In genomic region chr15:79847100-79847499, GRCm38 (mm10) we compare ENCODE assay signal across 11 mouse cellular contexts. TPM values are rescaled to one million over a fixed set of nuclear protein-coding genes. Genes with fewer than 3 reads are reported as not detected.
DNase-seq lines count a peak whose midpoint lies in the region; ATAC-seq and TF ChIP-seq lines count a peak whose summit lies in the region.
"Had no signal": no experiment of that assay in that cellular context is flagged by ENCODE, and none has a peak within 500 bp of the region (broad histone marks: within the 10 kb centered on the region; RNA-seq: fewer than 3 reads in every experiment).

No protein-coding gene starts in this region.

- no peaks in the 10 kb centered on the region for H3K9me3 ChIP-seq in kidney, embryonic 15.5 days (replicated peaks)
- peaks cover 7% of the 10 kb centered on the region; the same call in 1 of the 2 replicates for H3K9me3 ChIP-seq in E14TG2a.4 (ENCODE audit: low read length)
- H3K9me3 ChIP-seq in embryonic facial prominence, embryonic 14.5 days (ENCODE audit: control insufficient read depth, low read length): no peaks in the 10 kb centered on the region
- no peaks in the 10 kb centered on the region for H3K9me3 ChIP-seq in hindbrain, embryonic 13.5 days
- no peaks in the 10 kb centered on the region for H3K9me3 ChIP-seq in liver, embryonic 11.5 days (ENCODE audit: control insufficient read depth, low read length)

- 0 out of 2 replicates have a peak overlapping the region, but pooled peaks have one; percentile 11 for H3K27ac ChIP-seq in kidney, embryonic 15.5 days
- H3K27ac ChIP-seq in embryonic facial prominence, embryonic 14.5 days (replicated peaks; ENCODE audit: low read depth, low read length): peak overlapping the region; percentile 63
- H3K27ac ChIP-seq in hindbrain, embryonic 13.5 days: peak overlapping the region; percentile 18; the same call in 1 of the 2 replicates
- no peak overlapping the region for H3K27ac ChIP-seq in liver, embryonic 11.5 days (ENCODE audit: low read depth, low read length)
- H3K27ac ChIP-seq: liver, embryonic 13.5 days had no signal

- no peak overlapping the region for H3K4me3 ChIP-seq in kidney, embryonic 15.5 days (replicated peaks)
- H3K4me3 ChIP-seq in E14TG2a.4 (replicated peaks; ENCODE audit: low read length): peak overlapping the region; percentile 79
- no peak overlapping the region for H3K4me3 ChIP-seq in embryonic facial prominence, embryonic 14.5 days (ENCODE audit: low read depth, low read length)
- H3K4me3 ChIP-seq in hindbrain, embryonic 13.5 days: no peak overlapping the region
- H3K4me3 ChIP-seq in liver, embryonic 11.5 days (ENCODE audit: low read depth, low read length): no peak overlapping the region
- H3K4me3 ChIP-seq: erythroblast, embryonic 14.5 days; liver, embryonic 13.5 days had no signal

- DNase-seq in kidney, adult 9 months: no peak
- DNase-seq in embryonic facial prominence, embryonic 14.5 days (ENCODE audit: low spot score): peak; percentile 84
- DNase-seq in liver, embryonic 11.5 days (ENCODE audit: low spot score): no peak
- no peak for DNase-seq in spleen, adult 18-20 months
- DNase-seq in T-cell, adult 2 months (ENCODE audit: low spot score): no peak
- DNase-seq: liver, embryonic 13.5 days had no signal

- H3K4me2 ChIP-seq in kidney, embryonic 15.5 days: no peak overlapping the region
- 0 out of 2 replicates have a peak overlapping the region, but pooled peaks have one; percentile 4 for H3K4me2 ChIP-seq in embryonic facial prominence, embryonic 14.5 days (ENCODE audit: low read depth, low read length)
- no peak overlapping the region for H3K4me2 ChIP-seq in hindbrain, embryonic 13.5 days
- no peak overlapping the region for H3K4me2 ChIP-seq in liver, embryonic 11.5 days
- H3K4me2 ChIP-seq: liver, embryonic 13.5 days had no signal

- WGBS in kidney, embryonic 15.5 days: 30% methylated on average over 5 of the region's 5 CpGs
- WGBS in embryonic facial prominence, embryonic 14.5 days: 16% methylated on average over 5 of the region's 5 CpGs
- WGBS in hindbrain, embryonic 13.5 days: 21% methylated on average over 5 of the region's 5 CpGs
- WGBS in liver, embryonic 11.5 days: 27% methylated on average over 5 of the region's 5 CpGs

- H3K9ac ChIP-seq in kidney, embryonic 15.5 days: no peak overlapping the region
- H3K9ac ChIP-seq in embryonic facial prominence, embryonic 14.5 days (ENCODE audit: low read depth, low read length): no peak overlapping the region
- H3K9ac ChIP-seq in hindbrain, embryonic 13.5 days: no peak overlapping the region
- H3K9ac ChIP-seq in liver, embryonic 11.5 days (ENCODE audit: low read depth, low read length): no peak overlapping the region
- H3K9ac ChIP-seq: liver, embryonic 13.5 days had no signal

- H3K4me1 ChIP-seq in kidney, embryonic 15.5 days: peaks cover 12% of the 10 kb centered on the region
- H3K4me1 ChIP-seq in E14TG2a.4 (replicated peaks; ENCODE audit: low read depth, low read length): peaks cover 76% of the 10 kb centered on the region
- peaks cover 15% of the 10 kb centered on the region for H3K4me1 ChIP-seq in embryonic facial prominence, embryonic 14.5 days (ENCODE audit: control insufficient read depth, insufficient read depth, low read length)
- H3K4me1 ChIP-seq in hindbrain, embryonic 13.5 days (replicated peaks): peaks cover 8% of the 10 kb centered on the region
- H3K4me1 ChIP-seq in liver, embryonic 11.5 days (replicated peaks; ENCODE audit: control insufficient read depth, insufficient read depth, low read length): no peaks in the 10 kb centered on the region
- H3K4me1 ChIP-seq: liver, embryonic 13.5 days had no signal

- no peak for TF ChIP-seq CTCF in E14TG2a.4 (conservative IDR thresholded peaks at IDR 0.05; ENCODE audit: low read length)

- H3K27me3 ChIP-seq in kidney, embryonic 15.5 days: no peaks in the 10 kb centered on the region
- H3K27me3 ChIP-seq in E14TG2a.4 (ENCODE audit: insufficient read depth, low read length): no peaks in the 10 kb centered on the region
- no peaks in the 10 kb centered on the region for H3K27me3 ChIP-seq in embryonic facial prominence, embryonic 14.5 days (replicated peaks; ENCODE audit: control insufficient read depth, insufficient read depth, low read length)
- H3K27me3 ChIP-seq in hindbrain, embryonic 13.5 days: no peaks in the 10 kb centered on the region
- peaks cover 2% of the 10 kb centered on the region; the same call in 1 of the 2 replicates for H3K27me3 ChIP-seq in liver, embryonic 11.5 days (replicated peaks; ENCODE audit: control insufficient read depth, insufficient read depth, low read length)

- peak; percentile 58; the same call in 1 of the 2 replicates for ATAC-seq in kidney, embryonic 15.5 days (replicated peaks; ENCODE audit: low FRiP score)
- ATAC-seq in embryonic facial prominence, embryonic 14.5 days (ENCODE audit: low read depth): peak; percentile 87
- ATAC-seq in hindbrain, embryonic 13.5 days (ENCODE audit: low FRiP score): no peak
- ATAC-seq in liver, embryonic 11.5 days (replicated peaks; ENCODE audit: low FRiP score): no peak
- ATAC-seq: Patski had no signal

- no peaks in the 10 kb centered on the region for H3K36me3 ChIP-seq in kidney, embryonic 15.5 days
- peaks cover 49% of the 10 kb centered on the region for H3K36me3 ChIP-seq in E14TG2a.4 (ENCODE audit: insufficient read depth, low read length)
- H3K36me3 ChIP-seq in embryonic facial prominence, embryonic 14.5 days (ENCODE audit: control insufficient read depth, insufficient read depth, low read length): no peaks in the 10 kb centered on the region
- H3K36me3 ChIP-seq in hindbrain, embryonic 13.5 days: no peaks in the 10 kb centered on the region
- no peaks in the 10 kb centered on the region for H3K36me3 ChIP-seq in liver, embryonic 11.5 days (ENCODE audit: control insufficient read depth, insufficient read depth, low read length)
- H3K36me3 ChIP-seq: liver, embryonic 13.5 days had no signal

RNA-seq across cellular contexts. Expression of gene Cbx6, which starts 12.6 kb away (rescaled TPM):
- polyA plus RNA-seq in kidney, embryonic 15.5 days (2015; fragmentation: Nextera tagmentation; extraction: Ambion mirVana): 45.5 and 50.4 TPM in 2 replicates
- 50.2 and 54.4 TPM in 2 replicates for polyA plus RNA-seq in embryonic facial prominence, embryonic 14.5 days (2014; fragmentation: Nextera tagmentation; extraction: Ambion mirVana)
- 50.2 and 52.6 TPM in 2 replicates for polyA plus RNA-seq in hindbrain, embryonic 13.5 days (2015; fragmentation: Nextera tagmentation; extraction: Ambion mirVana)
- 16.3 and 16.8 TPM in 2 replicates for polyA plus RNA-seq in liver, embryonic 11.5 days (2014; fragmentation: Nextera tagmentation; extraction: Ambion mirVana)

RNA-seq across cellular contexts. Expression of gene Npcd, which starts 13.1 kb away (rescaled TPM):
- not detected in 2 replicates for polyA plus RNA-seq in kidney, embryonic 15.5 days (2015; fragmentation: Nextera tagmentation; extraction: Ambion mirVana)
- polyA plus RNA-seq in embryonic facial prominence, embryonic 14.5 days (2014; fragmentation: Nextera tagmentation; extraction: Ambion mirVana): 0.80 TPM in 1 of 2 replicates, not detected in the other
- polyA plus RNA-seq in hindbrain, embryonic 13.5 days (2015; fragmentation: Nextera tagmentation; extraction: Ambion mirVana): 0.34 and 0.51 TPM in 2 replicates
- polyA plus RNA-seq in liver, embryonic 11.5 days (2014; fragmentation: Nextera tagmentation; extraction: Ambion mirVana): not detected in 2 replicates
- polyA plus RNA-seq: erythroblast, embryonic 14.5 days; liver, embryonic 13.5 days had no signal

RNA-seq across cellular contexts. Expression of gene Nptxr, which starts 42.5 kb away (rescaled TPM):
- 2.0 and 2.4 TPM in 2 replicates for polyA plus RNA-seq in kidney, embryonic 15.5 days (2015; fragmentation: Nextera tagmentation; extraction: Ambion mirVana)
- 3.2 and 3.4 TPM in 2 replicates for polyA plus RNA-seq in embryonic facial prominence, embryonic 14.5 days (2014; fragmentation: Nextera tagmentation; extraction: Ambion mirVana)
- polyA plus RNA-seq in hindbrain, embryonic 13.5 days (2015; fragmentation: Nextera tagmentation; extraction: Ambion mirVana): 21.0 and 21.4 TPM in 2 replicates
- polyA plus RNA-seq in liver, embryonic 11.5 days (2014; fragmentation: Nextera tagmentation; extraction: Ambion mirVana): 0.27 and 0.43 TPM in 2 replicates
- polyA plus RNA-seq: erythroblast, embryonic 14.5 days had no signal

RNA-seq across cellular contexts. Expression of gene Apobec3, which starts 44.4 kb away (rescaled TPM):
- polyA plus RNA-seq in kidney, embryonic 15.5 days (2015; fragmentation: Nextera tagmentation; extraction: Ambion mirVana): 29.3 and 31.0 TPM in 2 replicates
- 16.1 and 17.3 TPM in 2 replicates for polyA plus RNA-seq in embryonic facial prominence, embryonic 14.5 days (2014; fragmentation: Nextera tagmentation; extraction: Ambion mirVana)
- 4.5 and 4.7 TPM in 2 replicates for polyA plus RNA-seq in hindbrain, embryonic 13.5 days (2015; fragmentation: Nextera tagmentation; extraction: Ambion mirVana)
- polyA plus RNA-seq in liver, embryonic 11.5 days (2014; fragmentation: Nextera tagmentation; extraction: Ambion mirVana): 72.8 and 76.7 TPM in 2 replicates

Comparison
In these comparisons a context has a peak if more than half of its experiments do, and no peak if none do; other contexts are left out.
1. ATAC-seq: peak in kidney, embryonic 15.5 days (single experiment) and embryonic facial prominence, embryonic 14.5 days (single experiment); none in hindbrain, embryonic 13.5 days (single experiment) and liver, embryonic 11.5 days (single experiment).